Mouse (Mus musculus): ENCODE measurements around the gene Ngf. TPM values are rescaled to one million over a fixed set of nuclear protein-coding genes. Genes with fewer than 3 reads are reported as not detected.

The Ngf gene
- polyA plus RNA-seq (2012; rRNA removed) (0.50 and 0.52 TPM in 2 replicates), polyA plus RNA-seq (2014; fragmentation: Nextera tagmentation; extraction: Ambion mirVana) (0.25 TPM in 1 of 2 replicates, not detected in the other)

GRCm38 (mm10) chr3:102469713-102470448, at the start of gene Ngf:
Gene Ngf, plus strand, starts transcription at chr3:102469919.
- H3K36me3 ChIP-seq (replicated peaks; ENCODE audit: control insufficient read depth, insufficient read depth, low read depth) = no peaks in the 10 kb centered on the region
- DNase-seq (ENCODE audit: low read depth in 3 of 3, low spot score in 3 of 3) (no peak), ATAC-seq (ENCODE audit: insufficient read depth) (no peak)
- no peak within 1 kb of the TSS for H3K27ac ChIP-seq
- TF ChIP-seq EP300 (IDR thresholded peaks at IDR 0.05; ENCODE audit: low read depth) (no peak), CTCF (IDR thresholded peaks at IDR 0.05; ENCODE audit: low read depth) (no peak)
- H3K4me2 ChIP-seq (ENCODE audit: low read depth) = no peak within 1 kb of the TSS
- H3K4me3 ChIP-seq (ENCODE audit: insufficient read depth in 1 of 2, low read depth in 2 of 2, low read length in 2 of 2) = no peak within 1 kb of the TSS
- H3K4me1 ChIP-seq (replicated peaks; ENCODE audit: control insufficient read depth in 2 of 2, insufficient read depth in 2 of 2, low read length in 1 of 2) = no peaks in the 10 kb centered on the region
- no peak within 1 kb of the TSS for H3K9ac ChIP-seq (replicated peaks)
- H3K27me3 ChIP-seq (ENCODE audit: control insufficient read depth, insufficient read depth, low read length) = peaks cover 8% of the 10 kb centered on the region
- no peaks in the 10 kb centered on the region for H3K9me3 ChIP-seq (ENCODE audit: control insufficient read depth, low read length)
- 5% methylated on average over 43 of the region's 43 CpGs for WGBS (ENCODE audit: insufficient replicate concordance)

- DNase-seq (ENCODE audit: low read depth in 3 of 3, low spot score in 3 of 3) (no peak), ATAC-seq (ENCODE audit: insufficient read depth) (no peak)
- Histone ChIP-seq H3K9me3 (ENCODE audit: control insufficient read depth, low read length) (no peaks in the 10 kb centered on the region), H3K27ac (no peak overlapping the region), H3K4me3 (ENCODE audit: insufficient read depth in 1 of 2, low read depth in 2 of 2, low read length in 2 of 2) (no peak overlapping the region), H3K4me2 (ENCODE audit: low read depth) (no peak overlapping the region), H3K36me3 (replicated peaks; ENCODE audit: control insufficient read depth, insufficient read depth, low read depth) (no peaks in the 10 kb centered on the region), H3K4me1 (replicated peaks; ENCODE audit: control insufficient read depth in 2 of 2, insufficient read depth in 2 of 2, low read length in 1 of 2) (no peaks in the 10 kb centered on the region), H3K27me3 (ENCODE audit: control insufficient read depth, insufficient read depth, low read length) (no peaks in the 10 kb centered on the region), H3K9ac (replicated peaks) (no peak overlapping the region)
- no peak for TF ChIP-seq EP300 (IDR thresholded peaks at IDR 0.05; ENCODE audit: low read depth)
- WGBS (ENCODE audit: insufficient replicate concordance) = 69% methylated on average over 3 of the region's 3 CpGs
Measured at GRCm38 (mm10) chr3:102445567-102445966, 24.2 kb upstream of the Ngf start.

- no peaks in the 10 kb centered on the region for H3K4me1 ChIP-seq (replicated peaks; ENCODE audit: control insufficient read depth in 2 of 2, insufficient read depth in 2 of 2, low read length in 1 of 2)
- ATAC-seq (ENCODE audit: insufficient read depth) = no peak
Measured at GRCm38 (mm10) chr3:102446691-102447090, 23.0 kb upstream of the Ngf start.

GRCm38 (mm10) chr3:102454566-102454965, 15.2 kb upstream of the Ngf start:
- H3K27me3 ChIP-seq (ENCODE audit: control insufficient read depth, insufficient read depth, low read length) = no peaks in the 10 kb centered on the region
- TF ChIP-seq CTCF (IDR thresholded peaks at IDR 0.05; ENCODE audit: low read depth) (no peak), EP300 (IDR thresholded peaks at IDR 0.05; ENCODE audit: low read depth) (no peak)
- no peaks in the 10 kb centered on the region for H3K36me3 ChIP-seq (replicated peaks; ENCODE audit: control insufficient read depth, insufficient read depth, low read depth)
- H3K4me1 ChIP-seq (replicated peaks; ENCODE audit: control insufficient read depth in 2 of 2, insufficient read depth in 2 of 2, low read length in 1 of 2) = no peaks in the 10 kb centered on the region
- H3K27ac ChIP-seq = no peak overlapping the region
- H3K4me3 ChIP-seq (ENCODE audit: insufficient read depth in 1 of 2, low read depth in 2 of 2, low read length in 2 of 2) = no peak overlapping the region
- ATAC-seq (ENCODE audit: insufficient read depth) = no peak
- DNase-seq (ENCODE audit: low read depth in 3 of 3, low spot score in 3 of 3) = no peak
- no peaks in the 10 kb centered on the region for H3K9me3 ChIP-seq (ENCODE audit: control insufficient read depth, low read length)
- no peak overlapping the region for H3K9ac ChIP-seq (replicated peaks)
- 40% methylated on average over 6 of the region's 6 CpGs for WGBS (ENCODE audit: insufficient replicate concordance)
- H3K4me2 ChIP-seq (ENCODE audit: low read depth) = no peak overlapping the region

More at GRCm38 (mm10) chr3:102446691-102447090, 23.0 kb upstream of the Ngf start:
- Histone ChIP-seq H3K4me3 (ENCODE audit: insufficient read depth in 1 of 2, low read depth in 2 of 2, low read length in 2 of 2) (no peak overlapping the region), H3K4me2 (ENCODE audit: low read depth) (no peak overlapping the region), H3K27me3 (ENCODE audit: control insufficient read depth, insufficient read depth, low read length) (no peaks in the 10 kb centered on the region), H3K9me3 (ENCODE audit: control insufficient read depth, low read length) (no peaks in the 10 kb centered on the region), H3K27ac (no peak overlapping the region), H3K9ac (replicated peaks) (no peak overlapping the region), H3K36me3 (replicated peaks; ENCODE audit: control insufficient read depth, insufficient read depth, low read depth) (no peaks in the 10 kb centered on the region)
- 39% methylated on average over 4 of the region's 4 CpGs for WGBS (ENCODE audit: insufficient replicate concordance)
- TF ChIP-seq EP300 (IDR thresholded peaks at IDR 0.05; ENCODE audit: low read depth) = no peak
- TF ChIP-seq CTCF (IDR thresholded peaks at IDR 0.05; ENCODE audit: low read depth) = no peak
- DNase-seq (ENCODE audit: low read depth in 3 of 3, low spot score in 3 of 3) = no peak

GRCm38 (mm10) chr3:102460528-102460927, 9.2 kb upstream of the Ngf start:
- WGBS (ENCODE audit: insufficient replicate concordance) = 65% methylated on average over 5 of the region's 5 CpGs
- H3K9me3 ChIP-seq (ENCODE audit: control insufficient read depth, low read length) = no peaks in the 10 kb centered on the region

More at GRCm38 (mm10) chr3:102460528-102460927, 9.2 kb upstream of the Ngf start:
- Histone ChIP-seq H3K36me3 (replicated peaks; ENCODE audit: control insufficient read depth, insufficient read depth, low read depth) (no peaks in the 10 kb centered on the region), H3K27me3 (ENCODE audit: control insufficient read depth, insufficient read depth, low read length) (no peaks in the 10 kb centered on the region), H3K4me2 (ENCODE audit: low read depth) (no peak overlapping the region), H3K4me1 (replicated peaks; ENCODE audit: control insufficient read depth in 2 of 2, insufficient read depth in 2 of 2, low read length in 1 of 2) (no peaks in the 10 kb centered on the region), H3K4me3 (ENCODE audit: insufficient read depth in 1 of 2, low read depth in 2 of 2, low read length in 2 of 2) (no peak overlapping the region), H3K27ac (no peak overlapping the region), H3K9ac (replicated peaks) (no peak overlapping the region)
- ATAC-seq (ENCODE audit: insufficient read depth) = no peak
- no peak for TF ChIP-seq EP300 (IDR thresholded peaks at IDR 0.05; ENCODE audit: low read depth)
- no peak for TF ChIP-seq CTCF (IDR thresholded peaks at IDR 0.05; ENCODE audit: low read depth)
- DNase-seq (ENCODE audit: low read depth in 3 of 3, low spot score in 3 of 3) = no peak
